Mouse (Mus musculus) hindlimb bud, embryonic 11.5 days (tissue): ENCODE measurements around the gene Lmtk3.

Source experiments
- DNase-seq: peaks from one replicate; pipeline ENCODE4 v3.0.0-alpha.2; 2012; ENCODE audit warnings: low read depth, low spot score; ENCODE audit errors: extremely low spot score

The Lmtk3 gene

GRCm38 (mm10) chr7:45808471-45808870 lies 24.9 kb downstream of the Lmtk3 start:
- DNase-seq: no peak

- no peak for DNase-seq
These were observed 25.9 kb downstream of the Lmtk3 start for GRCm38 (mm10) chr7:45809276-45810075.

GRCm38 (mm10) chr7:45812921-45813320 lies 29.4 kb downstream of the Lmtk3 start:
- no peak for DNase-seq

GRCm38 (mm10) chr7:45813787-45814779 lies 30.5 kb downstream of the Lmtk3 start, which contains the start of gene Cyth2:
TSS of gene Cyth2 (minus strand) at chr7:45814581.
- DNase-seq: peak; percentile 98

GRCm38 (mm10) chr7:45814841-45815240 lies 31.3 kb downstream of the Lmtk3 start:
- no peak for DNase-seq

GRCm38 (mm10) chr7:45815323-45815983 lies 31.9 kb downstream of the Lmtk3 start:
- no peak for DNase-seq

- DNase-seq: no peak
These were observed 32.4 kb downstream of the Lmtk3 start for GRCm38 (mm10) chr7:45815984-45816351.

GRCm38 (mm10) chr7:45819843-45820242 lies 36.3 kb downstream of the Lmtk3 start:
- DNase-seq: no peak

- DNase-seq: no peak
These were observed 37.4 kb downstream of the Lmtk3 start for GRCm38 (mm10) chr7:45820913-45821312.

- DNase-seq: no peak
These were observed 41.1 kb downstream of the Lmtk3 start, which contains the start of gene Kcnj14 for GRCm38 (mm10) chr7:45824598-45824997. TSS of gene Kcnj14 (minus strand) at chr7:45824782.

- DNase-seq: no peak
These were observed 43.1 kb downstream of the Lmtk3 start for GRCm38 (mm10) chr7:45826631-45827030.

GRCm38 (mm10) chr7:45830427-45831127 lies 47.0 kb downstream of the Lmtk3 start, which contains the start of gene Grwd1:
TSS of gene Grwd1 (minus strand) at chr7:45830944.
- peak; percentile 80 for DNase-seq

GRCm38 (mm10) chr7:45831128-45831525 lies 47.6 kb downstream of the Lmtk3 start:
- DNase-seq: no peak

- no peak for DNase-seq
These were observed 48.9 kb downstream of the Lmtk3 start for GRCm38 (mm10) chr7:45832428-45832827.

- no peak for DNase-seq
These were observed 49.7 kb downstream of the Lmtk3 start for GRCm38 (mm10) chr7:45833148-45833790.

GRCm38 (mm10) chr7:45833924-45834323 lies 50.4 kb downstream of the Lmtk3 start:
- DNase-seq: no peak

GRCm38 (mm10) chr7:45842950-45843744 lies 59.6 kb downstream of the Lmtk3 start:
- DNase-seq: no peak

GRCm38 (mm10) chr7:45848447-45849027 lies 65.0 kb downstream of the Lmtk3 start:
- DNase-seq: no peak

- DNase-seq: no peak
These were observed 67.1 kb downstream of the Lmtk3 start for GRCm38 (mm10) chr7:45850661-45851060.
